Mouse (Mus musculus) heart, embryonic 12.5 days (tissue): ENCODE measurements around the gene Mid1. TPM values are rescaled to one million over a fixed set of nuclear protein-coding genes. Genes with fewer than 3 reads are reported as not detected.

Source experiments
- ATAC-seq: fragments of 200-750 bp; cut with Nextera tagmentation; 2 replicates; pipeline ENCODE4 v1.8.0; 2017; ENCODE audit warnings: moderate TSS enrichment, moderate library complexity; ENCODE audit not compliant: insufficient number of reproducible peaks, low FRiP score
- H3K27ac ChIP-seq: fragments of 300-500 bp; sonication (generic); 2 replicates; pipeline ENCODE4 v1.5.1; 2016; ENCODE audit warnings: mild to moderate bottlenecking, moderate library complexity; ENCODE audit not compliant: poor library complexity, severe bottlenecking
- H3K27me3 ChIP-seq: fragments of 300-500 bp; sonication (generic); replicated peaks from 2 replicates; pipeline ENCODE4 v1.6.1; 2016; ENCODE audit warnings: mild to moderate bottlenecking, moderate library complexity
- H3K36me3 ChIP-seq: fragments of 300-500 bp; sonication (generic); 2 replicates; pipeline ENCODE4 v1.6.1; 2016; ENCODE audit warnings: mild to moderate bottlenecking, moderate library complexity
- H3K4me1 ChIP-seq: fragments of 300-500 bp; sonication (generic); replicated peaks from 2 replicates; pipeline ENCODE4 v1.6.1; 2016; ENCODE audit warnings: mild to moderate bottlenecking
- H3K4me2 ChIP-seq: fragments of 300-500 bp; sonication (generic); 2 replicates; pipeline ENCODE4 v1.6.1; 2016; ENCODE audit warnings: mild to moderate bottlenecking, moderate library complexity
- H3K4me3 ChIP-seq: fragments of 300-500 bp; sonication (generic); 2 replicates; pipeline ENCODE4 v1.5.1; 2016; ENCODE audit warnings: mild to moderate bottlenecking
- H3K9ac ChIP-seq: fragments of 300-500 bp; sonication (generic); 2 replicates; pipeline ENCODE4 v1.6.1; 2016; ENCODE audit warnings: mild to moderate bottlenecking, moderate library complexity
- H3K9me3 ChIP-seq: fragments of 300-500 bp; sonication (generic); replicated peaks from 2 replicates; pipeline ENCODE4 v1.6.1; 2016; ENCODE audit warnings: mild to moderate bottlenecking, moderate library complexity
- WGBS: fragments of 180-500 bp; shearing (Covaris S2); methylation state at CpG from one replicate; pipeline ENCODE4 v1.1.7; 2016; 5-methylcytosine and 5-hydroxymethylcytosine counted together
- polyA plus RNA-seq: library from polyadenylated mRNA; unstranded; fragments of >200 nt; fragmentation: Nextera tagmentation; extraction: Ambion mirVana; gene quantifications from 2 replicates; pipeline ENCODE4 v1.2.1, GENCODE M21; 2016

The Mid1 gene
- polyA plus RNA-seq, 1 experiment from 2014 or later: 7.7 TPM

DNA sequence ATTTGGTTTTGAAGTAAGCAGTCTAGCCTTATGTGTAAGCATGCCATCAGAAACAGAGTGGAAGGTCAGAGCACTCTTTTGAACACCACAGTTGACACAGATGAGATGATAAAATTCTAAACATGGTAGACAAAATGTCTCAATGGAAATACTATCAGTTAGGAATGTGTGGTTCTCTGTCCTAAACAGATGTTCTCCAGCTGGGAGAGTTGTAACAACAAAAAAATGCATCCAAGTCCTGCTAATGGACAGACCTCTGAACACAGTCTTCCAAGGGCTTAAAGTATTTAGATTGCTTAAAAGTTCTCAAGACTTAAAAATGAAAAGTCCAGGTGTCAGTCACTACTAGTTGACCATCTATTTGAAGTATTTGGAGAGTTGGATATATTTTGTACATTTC lies 177.4 kb downstream of the Mid1 start:
- Histone ChIP-seq H3K4me1 (no peaks in the 10 kb centered on the region), H3K27me3 (no peaks in the 10 kb centered on the region; the same call in 1 of the 2 replicates), H3K4me3 (no peak overlapping the region), H3K9ac (no peak overlapping the region), H3K27ac (no peak overlapping the region), H3K4me2 (no peak overlapping the region), H3K36me3 (no peaks in the 10 kb centered on the region), H3K9me3 (no peaks in the 10 kb centered on the region)
- no peak for ATAC-seq

DNA sequence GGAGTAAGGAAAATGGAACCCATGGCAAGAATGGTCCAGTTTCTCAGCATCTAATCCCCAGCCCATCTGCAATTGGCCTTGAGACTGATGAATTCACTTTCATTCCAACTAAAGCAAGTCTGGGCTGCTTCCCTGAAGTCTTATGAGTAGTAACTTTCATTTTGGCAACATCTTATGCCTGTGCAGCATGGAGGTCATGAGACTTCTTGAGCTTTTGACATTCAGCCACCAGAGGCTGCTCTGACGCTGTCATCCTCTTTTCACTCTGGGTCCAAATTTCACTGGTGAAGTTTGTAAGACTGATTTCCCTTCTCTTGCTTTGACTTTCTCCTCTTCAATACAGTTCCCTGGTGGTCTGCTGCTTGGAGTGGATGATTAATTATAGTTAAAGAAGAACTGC lies 177.8 kb downstream of the Mid1 start:
- no peaks in the 10 kb centered on the region; the same call in 1 of the 2 replicates for H3K27me3 ChIP-seq
- H3K9me3 ChIP-seq: no peaks in the 10 kb centered on the region
- H3K4me3 ChIP-seq: no peak overlapping the region
- no peak overlapping the region for H3K27ac ChIP-seq
- H3K4me1 ChIP-seq: no peaks in the 10 kb centered on the region
- 59% methylated on average over 1 of the region's 1 CpGs for WGBS
- H3K9ac ChIP-seq: no peak overlapping the region
- H3K36me3 ChIP-seq: no peaks in the 10 kb centered on the region
- no peak overlapping the region for H3K4me2 ChIP-seq
- ATAC-seq: no peak

DNA sequence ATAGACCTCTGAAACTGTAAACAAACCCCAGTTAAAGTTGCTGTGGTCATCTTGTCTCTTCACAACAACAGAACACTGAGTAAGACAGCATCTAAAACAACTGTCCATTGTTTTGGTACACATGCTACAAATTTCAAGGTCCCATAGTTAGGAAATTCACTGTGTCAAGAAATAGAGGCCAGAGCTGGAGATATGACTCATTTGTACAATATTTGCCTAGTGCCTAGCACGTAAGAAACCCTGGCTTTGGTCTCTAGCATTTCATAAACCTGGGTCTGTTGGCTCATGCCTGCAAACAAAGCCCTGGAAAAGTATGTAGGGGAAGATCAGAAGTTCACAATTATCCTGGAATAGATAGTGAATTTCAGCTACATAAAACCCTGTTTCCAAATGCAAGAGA lies 178.8 kb downstream of the Mid1 start:
- no peak for ATAC-seq
- H3K9ac ChIP-seq: no peak overlapping the region
- H3K4me3 ChIP-seq: no peak overlapping the region
- 61% methylated on average over 1 of the region's 1 CpGs for WGBS
- H3K27me3 ChIP-seq: no peaks in the 10 kb centered on the region; the same call in 1 of the 2 replicates
- H3K27ac ChIP-seq: no peak overlapping the region
- H3K4me2 ChIP-seq: no peak overlapping the region
- no peaks in the 10 kb centered on the region for H3K4me1 ChIP-seq
- H3K36me3 ChIP-seq: no peaks in the 10 kb centered on the region
- no peaks in the 10 kb centered on the region for H3K9me3 ChIP-seq

DNA sequence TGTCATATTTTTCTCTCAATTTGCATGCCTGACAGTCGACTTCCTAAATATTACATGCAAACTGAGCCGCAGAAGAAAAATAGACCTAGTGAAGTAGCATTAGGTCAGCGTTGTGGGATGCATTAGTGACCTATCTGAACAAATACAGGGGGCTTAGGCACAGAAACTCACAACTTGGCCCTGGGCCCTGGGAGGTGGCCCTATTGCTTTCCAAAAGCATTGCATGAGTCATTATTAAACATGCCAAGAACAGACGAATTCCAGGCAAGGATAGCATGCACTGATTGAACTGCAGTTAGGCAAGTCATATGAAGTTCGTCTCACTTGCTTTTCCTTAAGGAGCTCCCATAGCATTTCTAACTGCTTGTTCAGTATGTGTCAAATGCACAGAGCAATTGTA lies 183.2 kb downstream of the Mid1 start:
- Histone ChIP-seq H3K9ac (no peak overlapping the region), H3K4me1 (no peaks in the 10 kb centered on the region), H3K4me2 (no peak overlapping the region), H3K4me3 (no peak overlapping the region), H3K27ac (no peak overlapping the region), H3K9me3 (no peaks in the 10 kb centered on the region), H3K36me3 (no peaks in the 10 kb centered on the region), H3K27me3 (no peaks in the 10 kb centered on the region)
- 65% methylated on average over 5 of the region's 5 CpGs for WGBS
- no peak for ATAC-seq

DNA sequence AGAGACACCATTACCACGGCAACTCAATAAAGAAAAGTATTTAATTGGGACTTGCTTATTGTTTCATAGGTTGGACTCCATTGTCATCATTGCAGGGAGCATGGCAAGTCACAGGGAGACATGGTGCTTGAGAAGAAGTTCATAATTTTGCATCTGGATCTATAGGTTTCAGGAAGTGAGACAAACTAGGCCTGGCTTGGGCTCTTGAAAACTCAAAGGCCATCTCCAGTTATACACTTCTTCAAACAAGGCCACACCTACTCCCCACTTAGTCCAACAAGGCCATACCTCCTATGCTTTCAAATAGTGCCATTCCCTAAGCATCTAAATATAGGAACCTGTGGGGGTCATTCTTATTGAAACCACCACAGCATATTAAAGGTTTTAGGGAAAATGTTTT lies 189.5 kb downstream of the Mid1 start:
- Histone ChIP-seq H3K27ac (no peak overlapping the region), H3K36me3 (no peaks in the 10 kb centered on the region), H3K9ac (no peak overlapping the region), H3K4me1 (no peaks in the 10 kb centered on the region), H3K27me3 (no peaks in the 10 kb centered on the region; the same call in 1 of the 2 replicates), H3K4me3 (no peak overlapping the region), H3K9me3 (no peaks in the 10 kb centered on the region), H3K4me2 (no peak overlapping the region)
- ATAC-seq: no peak
- WGBS: 84% methylated on average over 1 of the region's 1 CpGs

- H3K27ac ChIP-seq: peak overlapping the region; percentile 71
- H3K4me3 ChIP-seq: peak overlapping the region; percentile 63
- WGBS: 13% methylated on average over 36 of the region's 36 CpGs
- peak; percentile 73; the same call in 1 of the 2 replicates for ATAC-seq
- no peaks in the 10 kb centered on the region for H3K36me3 ChIP-seq
- no peaks in the 10 kb centered on the region for H3K9me3 ChIP-seq
- H3K27me3 ChIP-seq: peaks cover 5% of the 10 kb centered on the region; the same call in 1 of the 2 replicates
- H3K9ac ChIP-seq: peak overlapping the region; percentile 70
- H3K4me1 ChIP-seq: peaks cover 5% of the 10 kb centered on the region; the same call in 1 of the 2 replicates
- H3K4me2 ChIP-seq: peak overlapping the region; percentile 73
Measured at GRCm38 (mm10) chrX:169879481-169880362, 194.7 kb downstream of the Mid1 start.

- Histone ChIP-seq H3K9ac (peak overlapping the region; percentile 70), H3K4me2 (peak overlapping the region; percentile 73), H3K27me3 (peaks cover 5% of the 10 kb centered on the region; the same call in 1 of the 2 replicates), H3K27ac (peak overlapping the region; percentile 71), H3K4me1 (peaks cover 5% of the 10 kb centered on the region; the same call in 1 of the 2 replicates), H3K36me3 (no peaks in the 10 kb centered on the region), H3K4me3 (peak overlapping the region; percentile 63), H3K9me3 (no peaks in the 10 kb centered on the region)
- 14% methylated on average over 13 of the region's 13 CpGs for WGBS
- no peak for ATAC-seq
Measured at GRCm38 (mm10) chrX:169880363-169880711, 195.3 kb downstream of the Mid1 start.

GRCm38 (mm10) chrX:169880826-169881225 lies 195.8 kb downstream of the Mid1 start:
- H3K4me3 ChIP-seq: peak overlapping the region; percentile 63
- H3K9me3 ChIP-seq: no peaks in the 10 kb centered on the region
- peak overlapping the region; percentile 55 for H3K9ac ChIP-seq
- H3K4me2 ChIP-seq: peak overlapping the region; percentile 73
- H3K36me3 ChIP-seq: no peaks in the 10 kb centered on the region
- H3K27me3 ChIP-seq: peaks cover 5% of the 10 kb centered on the region; the same call in 1 of the 2 replicates
- H3K27ac ChIP-seq: peak overlapping the region; percentile 43; the same call in 1 of the 2 replicates
- 22% methylated on average over 10 of the region's 10 CpGs for WGBS
- no peak for ATAC-seq
- peaks cover 5% of the 10 kb centered on the region; the same call in 1 of the 2 replicates for H3K4me1 ChIP-seq

- peak overlapping the region; percentile 63 for H3K4me3 ChIP-seq
- ATAC-seq: no peak
- no peaks in the 10 kb centered on the region for H3K9me3 ChIP-seq
- H3K9ac ChIP-seq: peak overlapping the region; percentile 55
- H3K36me3 ChIP-seq: no peaks in the 10 kb centered on the region
- peaks cover 5% of the 10 kb centered on the region; the same call in 1 of the 2 replicates for H3K27me3 ChIP-seq
- H3K4me1 ChIP-seq: peaks cover 5% of the 10 kb centered on the region; the same call in 1 of the 2 replicates
- peak overlapping the region; percentile 73 for H3K4me2 ChIP-seq
- WGBS: 53% methylated on average over 10 of the region's 10 CpGs
- peak overlapping the region; percentile 43; the same call in 1 of the 2 replicates for H3K27ac ChIP-seq
Measured at GRCm38 (mm10) chrX:169881253-169882219, 196.5 kb downstream of the Mid1 start.

DNA sequence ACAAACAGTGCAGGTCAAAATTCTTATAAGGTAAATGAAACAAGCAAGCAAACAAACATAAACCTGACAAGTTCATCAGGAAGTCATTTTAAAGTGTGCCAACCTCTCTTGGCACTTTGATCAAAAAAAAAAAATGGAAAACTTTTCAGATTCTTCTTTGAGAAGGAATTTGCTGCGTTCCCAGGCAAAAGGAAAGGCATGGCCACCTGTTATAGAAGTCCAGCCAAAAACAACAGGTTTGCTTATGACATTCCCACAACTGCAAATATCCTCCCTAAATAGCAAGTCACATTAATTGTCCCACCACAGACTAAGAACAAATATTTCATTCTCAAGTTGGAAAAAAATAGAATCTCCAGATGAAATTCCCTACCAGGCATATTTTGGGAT lies 197.2 kb downstream of the Mid1 start:
- Histone ChIP-seq H3K9ac (no peak overlapping the region), H3K27me3 (peaks cover 5% of the 10 kb centered on the region; the same call in 1 of the 2 replicates), H3K9me3 (no peaks in the 10 kb centered on the region), H3K4me3 (no peak overlapping the region), H3K4me2 (no peak overlapping the region), H3K4me1 (peaks cover 5% of the 10 kb centered on the region; the same call in 1 of the 2 replicates), H3K36me3 (no peaks in the 10 kb centered on the region), H3K27ac (no peak overlapping the region)
- WGBS: 76% methylated on average over 1 of the region's 1 CpGs
- no peak for ATAC-seq
